Mouse (Mus musculus) layer of hippocampus, postnatal 14 days (tissue): Measurements from ENCODE around the gene Ccng2. TPM values are rescaled to one million over a fixed set of nuclear protein-coding genes. Genes with fewer than 3 reads are reported as not detected.

Experiments
- DNase-seq, 2 experiments: peaks; one replicate each; pipeline ENCODE4 v3.0.0; 2021 to 2022; ENCODE audit warnings: low spot score in 2 of 2, mixed read lengths in 1 of 2
- long read RNA-seq, 2 experiments: library from polyadenylated mRNA; stranded (forward); transcript quantifications; one replicate each; pipeline ENCODE4 v2.0.0; 2021
- total RNA-seq, 2 experiments: library from RNA; stranded (reverse); gene quantifications; 2 replicates each; pipeline ENCODE4 v1.2.3; 2021

Ccng2 gene
- total RNA-seq, result 10 to 100 TPM; 46.4 to 49.9 TPM
- long read RNA-seq, experiment 1, transcript Ccng2-201 (8 exons, 2,810 nt), result major isoform, 54 of 62 reads
- long read RNA-seq, experiment 1, partial matches to known transcripts, result 2 of 62 reads
- long read RNA-seq, experiment 1, other reads (novel, unspliced or antisense), result 4 of 62 reads
- long read RNA-seq, experiment 2, full-length matches to known transcripts, result 81 of 87 reads
- long read RNA-seq, experiment 2, partial matches to known transcripts, result 1 of 87 reads
- long read RNA-seq, experiment 2, other reads (novel, unspliced or antisense), result 5 of 87 reads

- peak; percentile 98 to 99 for DNase-seq
Measured at GRCm38 (mm10) chr5:93266883-93267704, at the start of gene Ccng2. Ccng2 (plus strand) TSS chr5:93267257.

GRCm38 (mm10) chr5:93218375-93218774 is 48.7 kb upstream of the Ccng2 start:
- DNase-seq, result no peak

- no peak for DNase-seq
Measured at GRCm38 (mm10) chr5:93221661-93222060, 45.4 kb upstream of the Ccng2 start.

GRCm38 (mm10) chr5:93224549-93224948 is 42.5 kb upstream of the Ccng2 start:
- no peak for DNase-seq

- DNase-seq, result no peak
Measured at GRCm38 (mm10) chr5:93227157-93227556, 39.9 kb upstream of the Ccng2 start.

GRCm38 (mm10) chr5:93229527-93229926 is 37.5 kb upstream of the Ccng2 start:
- no peak for DNase-seq

- no peak for DNase-seq
Measured at GRCm38 (mm10) chr5:93231721-93232120, 35.3 kb upstream of the Ccng2 start.

GRCm38 (mm10) chr5:93232838-93233237 is 34.2 kb upstream of the Ccng2 start:
- no peak for DNase-seq

GRCm38 (mm10) chr5:93234130-93234529 is 32.9 kb upstream of the Ccng2 start:
- DNase-seq, result peak in 1 of 2 experiments; percentile 51

GRCm38 (mm10) chr5:93234605-93235004 is 32.5 kb upstream of the Ccng2 start:
- DNase-seq, result no peak

GRCm38 (mm10) chr5:93235888-93236287 is 31.2 kb upstream of the Ccng2 start:
- DNase-seq, result peak; percentile 71 to 89

- DNase-seq, result no peak
Measured at GRCm38 (mm10) chr5:93236541-93236940, 30.5 kb upstream of the Ccng2 start.

GRCm38 (mm10) chr5:93239590-93240544 is 27.2 kb upstream of the Ccng2 start:
- no peak for DNase-seq

GRCm38 (mm10) chr5:93245280-93245679 is 21.8 kb upstream of the Ccng2 start:
- no peak for DNase-seq

- no peak for DNase-seq
Measured at GRCm38 (mm10) chr5:93249940-93250578, 17.0 kb upstream of the Ccng2 start.

GRCm38 (mm10) chr5:93251001-93251760 is 15.9 kb upstream of the Ccng2 start:
- no peak for DNase-seq

- no peak for DNase-seq
Measured at GRCm38 (mm10) chr5:93255759-93256265, 11.2 kb upstream of the Ccng2 start.

GRCm38 (mm10) chr5:93256820-93257405 is 10.1 kb upstream of the Ccng2 start:
- no peak for DNase-seq

GRCm38 (mm10) chr5:93259349-93259748 is 7.7 kb upstream of the Ccng2 start:
- no peak for DNase-seq
